Mouse (Mus musculus) CH12.LX (cell line): ENCODE results near the gene Ell2. TPM values are rescaled to one million over a fixed set of nuclear protein-coding genes. Genes with fewer than 3 reads are reported as not detected.
A peak's percentile ranks its signal among the peaks of the same experiment; 100 is the strongest.

ENCODE experiments used
- DNase-seq: peaks from one replicate; pipeline ENCODE4 v3.0.0-alpha.2; 2013; ENCODE audit errors: extremely low read depth
- H3K27ac ChIP-seq: 2 replicates; pipeline ENCODE4 v1.5.1; 2012; ENCODE audit warnings: low read depth, mild to moderate bottlenecking, control low read depth, moderate library complexity; ENCODE audit not compliant: insufficient read depth
- H3K27me3 ChIP-seq: replicated peaks from 2 replicates; pipeline ENCODE3; 2012; ENCODE audit warnings: inconsistent platforms
- H3K36me3 ChIP-seq, 2 experiments: replicated peaks in 1 of 2; 2 replicates each; pipeline versions ENCODE3 to v1.6.1; 2012; ENCODE audit warnings: inconsistent platforms in 1 of 2, low read length in 1 of 2, mild to moderate bottlenecking in 1 of 2, mixed read lengths in 1 of 2, moderate library complexity in 1 of 2; ENCODE audit not compliant: control insufficient read depth in 1 of 2, insufficient read depth in 1 of 2
- H3K4me1 ChIP-seq, 2 experiments: 2 replicates each; pipeline ENCODE4 v1.6.1; 2012; ENCODE audit warnings: inconsistent platforms in 1 of 2, moderate library complexity in 1 of 2; ENCODE audit not compliant: insufficient read depth in 2 of 2, control insufficient read depth in 1 of 2
- H3K4me2 ChIP-seq: 2 replicates; pipeline ENCODE4 v1.6.1; 2012; ENCODE audit warnings: low read depth, mild to moderate bottlenecking, control low read depth; ENCODE audit not compliant: poor library complexity, insufficient read depth, severe bottlenecking
- H3K4me3 ChIP-seq, 3 experiments: fragments of 150-350 bp in 1 of 3; sonication (generic) in 1 of 3; replicated peaks in 1 of 3; 2 replicates each; pipeline versions ENCODE3 to v1.5.1; 2011 to 2012; ENCODE audit warnings: low read depth in 2 of 3, low read length in 2 of 3, mild to moderate bottlenecking in 2 of 3, moderate library complexity in 2 of 3, control low read depth in 1 of 3, improper control_type of control experiment in 1 of 3, inconsistent platforms in 1 of 3, mixed read lengths in 1 of 3; ENCODE audit not compliant: poor library complexity in 1 of 3
- H3K79me2 ChIP-seq: replicated peaks from 2 replicates; pipeline ENCODE4 v1.6.1; 2012; ENCODE audit warnings: mild to moderate bottlenecking, moderate library complexity; ENCODE audit not compliant: control insufficient read depth, poor library complexity, insufficient read depth, severe bottlenecking; ENCODE audit errors: extremely low read depth
- H3K9ac ChIP-seq: 2 replicates; pipeline ENCODE4 v1.6.1; 2012; ENCODE audit warnings: low read depth, mild to moderate bottlenecking, control low read depth, moderate library complexity; ENCODE audit not compliant: insufficient read depth
- H3K9me3 ChIP-seq: replicated peaks from 2 replicates; pipeline ENCODE3; 2012; ENCODE audit warnings: low read length, inconsistent platforms, mixed read lengths
- BHLHE40 ChIP-seq: IDR thresholded peaks from 2 replicates; pipeline ENCODE4 v1.6.1; 2011; ENCODE audit warnings: mild to moderate bottlenecking, low read depth, low read length, improper control_type of control experiment
- CHD1 ChIP-seq: IDR thresholded peaks from 2 replicates; pipeline ENCODE4 v1.6.1; 2012; ENCODE audit warnings: low read depth, low read length, improper control_type of control experiment, inconsistent platforms
- CHD2 ChIP-seq: IDR thresholded peaks from 2 replicates; pipeline ENCODE4 v1.6.1; 2011; ENCODE audit warnings: low read length, improper control_type of control experiment
- CTCF ChIP-seq, 2 experiments: IDR thresholded peaks in 1 of 2; conservative IDR thresholded peaks in 1 of 2; 2 replicates each; pipeline ENCODE4 v1.5.1; 2011 to 2012; ENCODE audit warnings: low read depth in 2 of 2, low read length in 2 of 2, improper control_type of control experiment in 1 of 2, inconsistent platforms in 1 of 2, mild to moderate bottlenecking in 1 of 2, moderate library complexity in 1 of 2
- E2F4 ChIP-seq: IDR thresholded peaks from 2 replicates; pipeline ENCODE4 v1.6.1; 2011; ENCODE audit warnings: low read depth, low read length, improper control_type of control experiment; ENCODE audit not compliant: insufficient replicate concordance
- ELF1 ChIP-seq: IDR thresholded peaks from 2 replicates; pipeline ENCODE4 v1.6.1; 2014; ENCODE audit warnings: low read depth, mild to moderate bottlenecking, inconsistent platforms, low read length, improper control_type of control experiment
- ETS1 ChIP-seq: conservative IDR thresholded peaks from 2 replicates; pipeline ENCODE4 v1.6.1; 2012; ENCODE audit warnings: low read depth, mild to moderate bottlenecking, inconsistent platforms, low read length, improper control_type of control experiment, moderate library complexity
- GABPA ChIP-seq: IDR thresholded peaks from 2 replicates; pipeline ENCODE4 v1.6.1; 2012; ENCODE audit warnings: low read depth, low read length, improper control_type of control experiment, inconsistent platforms; ENCODE audit not compliant: insufficient replicate concordance
- HCFC1 ChIP-seq: IDR thresholded peaks from 2 replicates; pipeline ENCODE4 v1.6.1; 2012; ENCODE audit warnings: low read depth, mild to moderate bottlenecking, inconsistent platforms, low read length, improper control_type of control experiment
- JUN ChIP-seq: IDR thresholded peaks from 2 replicates; pipeline ENCODE4 v1.6.1; 2011; ENCODE audit warnings: low read depth, mild to moderate bottlenecking, low read length, improper control_type of control experiment, moderate library complexity; ENCODE audit not compliant: insufficient read depth
- JUND ChIP-seq: conservative IDR thresholded peaks from 2 replicates; pipeline ENCODE4 v1.6.1; 2011; ENCODE audit warnings: low read depth, low read length, improper control_type of control experiment
- KAT2A ChIP-seq: IDR thresholded peaks from 2 replicates; pipeline ENCODE4 v1.6.1; 2012; ENCODE audit warnings: low read length, improper control_type of control experiment, inconsistent platforms; ENCODE audit not compliant: insufficient replicate concordance
- MAFK ChIP-seq: IDR thresholded peaks from 2 replicates; pipeline ENCODE4 v1.6.1; 2011; ENCODE audit warnings: low read length, improper control_type of control experiment; ENCODE audit not compliant: insufficient replicate concordance
- MAX ChIP-seq: IDR thresholded peaks from 2 replicates; pipeline ENCODE4 v1.6.1; 2011; ENCODE audit warnings: low read length, improper control_type of control experiment
- MAZ ChIP-seq: IDR thresholded peaks from 2 replicates; pipeline ENCODE4 v1.6.1; 2012; ENCODE audit warnings: low read depth, mild to moderate bottlenecking, inconsistent platforms, low read length, improper control_type of control experiment, moderate library complexity
- MEF2A ChIP-seq: IDR thresholded peaks from 2 replicates; pipeline ENCODE4 v1.6.1; 2014; ENCODE audit warnings: low read depth, mild to moderate bottlenecking, inconsistent platforms, low read length, improper control_type of control experiment, borderline replicate concordance
- MYC ChIP-seq: IDR thresholded peaks from 2 replicates; pipeline ENCODE4 v1.6.1; 2011; ENCODE audit warnings: low read depth, mild to moderate bottlenecking, improper control_type of control experiment, low read length
- NELFE ChIP-seq: IDR thresholded peaks from 2 replicates; pipeline ENCODE4 v1.6.1; 2011; ENCODE audit warnings: low read depth, low read length, improper control_type of control experiment
- NRF1 ChIP-seq: IDR thresholded peaks from 2 replicates; pipeline ENCODE4 v1.6.1; 2014; ENCODE audit warnings: low read depth, mild to moderate bottlenecking, inconsistent platforms, low read length, improper control_type of control experiment, moderate library complexity
- PAX5 ChIP-seq: IDR thresholded peaks from 2 replicates; pipeline ENCODE4 v1.6.1; 2012; ENCODE audit warnings: low read length, inconsistent platforms, mixed read lengths
- POLR2A ChIP-seq: IDR thresholded peaks from 2 replicates; pipeline ENCODE4 v1.6.1; 2011; ENCODE audit warnings: low read depth, mild to moderate bottlenecking, improper control_type of control experiment, low read length
- POLR2AphosphoS2 ChIP-seq: IDR thresholded peaks from 2 replicates; pipeline ENCODE4 v1.6.1; 2011; ENCODE audit warnings: low read depth, low read length, improper control_type of control experiment
- RAD21 ChIP-seq: IDR thresholded peaks from 2 replicates; pipeline ENCODE4 v1.6.1; 2011; ENCODE audit warnings: low read depth, mild to moderate bottlenecking, low read length, improper control_type of control experiment, moderate library complexity
- RCOR1 ChIP-seq: conservative IDR thresholded peaks from 2 replicates; pipeline ENCODE4 v1.6.1; 2012; ENCODE audit warnings: low read depth, mild to moderate bottlenecking, inconsistent platforms, low read length, improper control_type of control experiment
- SIN3A ChIP-seq: IDR thresholded peaks from 2 replicates; pipeline ENCODE4 v1.6.1; 2012; ENCODE audit warnings: low read length, improper control_type of control experiment, inconsistent platforms
- SMC3 ChIP-seq: IDR thresholded peaks from 2 replicates; pipeline ENCODE4 v1.6.1; 2011; ENCODE audit warnings: low read depth, low read length, improper control_type of control experiment
- TBP ChIP-seq: conservative IDR thresholded peaks from 2 replicates; pipeline ENCODE4 v1.6.1; 2011; ENCODE audit warnings: low read depth, low read length, improper control_type of control experiment
- TCF12 ChIP-seq: IDR thresholded peaks from 2 replicates; pipeline ENCODE4 v1.6.1; 2014; ENCODE audit warnings: low read depth, mild to moderate bottlenecking, inconsistent platforms, low read length, improper control_type of control experiment
- UBTF ChIP-seq: IDR thresholded peaks from 2 replicates; pipeline ENCODE4 v1.6.1; 2012; ENCODE audit warnings: low read depth, mild to moderate bottlenecking, inconsistent platforms, low read length, improper control_type of control experiment, moderate library complexity
- USF1 ChIP-seq: IDR thresholded peaks from 2 replicates; pipeline ENCODE4 v1.6.1; 2014; ENCODE audit warnings: low read depth, mild to moderate bottlenecking, inconsistent platforms, low read length, improper control_type of control experiment
- USF2 ChIP-seq: conservative IDR thresholded peaks from 2 replicates; pipeline ENCODE4 v1.6.1; 2011; ENCODE audit warnings: low read depth, low read length, improper control_type of control experiment
- ZC3H11A ChIP-seq: IDR thresholded peaks from 2 replicates; pipeline ENCODE4 v1.6.1; 2012; ENCODE audit warnings: low read depth, mild to moderate bottlenecking, inconsistent platforms, low read length, improper control_type of control experiment
- ZKSCAN1 ChIP-seq: IDR thresholded peaks from 2 replicates; pipeline ENCODE4 v1.6.1; 2012; ENCODE audit warnings: low read depth, inconsistent platforms, low read length, improper control_type of control experiment, borderline replicate concordance
- ZMIZ1 ChIP-seq: IDR thresholded peaks from 2 replicates; pipeline ENCODE4 v1.6.1; 2012; ENCODE audit warnings: low read depth, mild to moderate bottlenecking, inconsistent platforms, low read length, improper control_type of control experiment
- ZNF384 ChIP-seq: IDR thresholded peaks from 2 replicates; pipeline ENCODE4 v1.6.1; 2012; ENCODE audit warnings: low read depth, low read length, improper control_type of control experiment, inconsistent platforms
- dilution Hi-C: fragments of 300-500 bp; cut with MboI; formaldehyde crosslinking; loops from 2 replicates; pipeline ENCODE4 v1.14.3; 2020; ENCODE audit warnings: low sequenced_read_pairs; ENCODE audit not compliant: extremely low pct_unique_long_range_greater_than_20kb, extremely low pct_ligation_motif_present
- in situ Hi-C: fragments of 300-500 bp; cut with MboI; formaldehyde crosslinking; loops from 3 replicates; pipeline ENCODE4 v1.14.3; 2019; ENCODE audit warnings: low sequenced_read_pairs, low pct_ligation_motif_present, low pct_unique_long_range_greater_than_20kb, mixed read lengths
- polyA plus RNA-seq: library from polyadenylated mRNA; unstranded; fragments of >175 nt; gene quantifications from 2 replicates; pipeline ENCODE4 v1.2.1, GENCODE M21; 2012; ENCODE audit warnings: low read depth; ENCODE audit not compliant: insufficient read length
- total RNA-seq, 2 experiments: library from RNA; depleted of rRNA; stranded (reverse); fragments of 300-350 nt in 1 of 2; fragments of >200 nt in 1 of 2; gene quantifications; 2 replicates each; pipeline ENCODE4 v1.2.3; 2012 to 2014

Ell2 gene
- total and polyA plus RNA-seq, 3 experiments, result 44.4 to 123 (median 50.9) TPM

DNA sequence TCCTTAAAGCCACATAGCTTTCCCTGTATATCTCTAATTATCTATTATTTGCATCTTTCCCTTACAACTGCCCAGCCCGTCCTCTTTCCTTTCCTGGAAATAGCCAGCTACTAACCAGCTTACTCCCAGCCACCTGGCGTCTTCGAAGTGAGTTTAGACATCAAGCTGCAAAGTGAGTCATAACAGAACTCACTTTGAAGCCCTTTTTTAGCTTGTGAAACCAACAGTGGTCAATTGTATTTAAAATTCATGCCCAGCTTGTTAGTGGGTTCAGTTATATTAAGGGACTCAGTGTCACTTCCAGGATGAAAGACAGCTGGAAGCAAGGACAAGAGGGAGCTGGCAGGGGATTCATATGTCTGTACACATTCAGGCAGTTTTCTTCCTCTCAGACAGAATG, 33.5 kb downstream of the Ell2 start (continued):
- TF ChIP-seq MAX (no peak), POLR2A (no peak), GABPA (no peak), ZNF384 (peak; percentile 69), ZMIZ1 (no peak; the same call in 1 of the 2 replicates), POLR2AphosphoS2 (no peak), MAFK (peak; percentile 86), KAT2A (no peak), JUN (peak; percentile 97), NRF1 (no peak), ZC3H11A (no peak), MAZ (0 out of 2 replicates have a peak, but pooled peaks have one; percentile 39), CTCF (conservative IDR thresholded peaks at IDR 0.05 in 1 of 2, IDR thresholded peaks at IDR 0.05 in 1 of 2; ENCODE audit: low read depth in 2 of 2, low read length in 2 of 2) (no peak), ETS1 (peak; percentile 95), PAX5 (no peak)

DNA sequence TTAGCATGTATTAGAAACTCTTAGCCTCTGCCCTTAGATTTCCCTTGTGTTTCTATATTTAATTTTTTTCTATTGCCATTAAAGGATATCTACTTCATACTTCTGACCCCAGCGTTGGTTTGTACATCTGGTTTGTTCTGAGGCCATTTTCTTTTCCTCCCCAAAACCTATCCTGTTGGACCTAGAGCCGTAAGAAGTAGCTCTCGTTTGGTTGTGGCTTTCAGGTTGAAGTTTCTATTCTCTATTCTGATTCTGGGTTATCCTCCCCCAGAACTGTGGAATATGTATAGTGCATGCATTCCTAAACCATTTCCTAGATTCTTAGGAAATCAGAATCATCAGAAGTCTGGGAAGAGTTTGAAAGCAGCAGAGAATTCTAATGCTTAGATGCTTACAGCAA, 34.6 kb downstream of the Ell2 start:
- DNase-seq, result no peak
- Histone ChIP-seq H3K27me3 (no peaks in the 10 kb centered on the region), H3K4me2 (peak overlapping the region; percentile 8), H3K79me2 (peaks cover 73% of the 10 kb centered on the region), H3K9ac (peak overlapping the region; percentile 51), H3K27ac (peak overlapping the region; percentile 50), H3K4me3 (no peak overlapping the region), H3K9me3 (no peaks in the 10 kb centered on the region), H3K4me1 (peaks cover 26 to 84% of the 10 kb centered on the region in 2 experiments), H3K36me3 (peaks cover 2 to 17% of the 10 kb centered on the region in 2 experiments)
- dilution Hi-C loops, result no loop called here
- in situ Hi-C loops, result loop anchor here (5.0 kb wide), 1 partner anchor 56 kb away; no protein-coding TSS in a partner anchor
- TF ChIP-seq MEF2A (peak; percentile 77), JUN (no peak), E2F4 (no peak), KAT2A (no peak), POLR2A (no peak; the same call in 1 of the 2 replicates), NRF1 (no peak), ZKSCAN1 (no peak), PAX5 (no peak), GABPA (no peak), HCFC1 (no peak), USF1 (no peak), ZC3H11A (no peak), SIN3A (no peak), USF2 (no peak), MYC (no peak), BHLHE40 (peak; percentile 39; the same call in 1 of the 2 replicates), MAX (no peak), ELF1 (no peak), RAD21 (no peak), UBTF (no peak), MAZ (no peak), POLR2AphosphoS2 (no peak), MAFK (no peak), CHD2 (0 out of 2 replicates have a peak, but pooled peaks have one; percentile 46), NELFE (no peak), SMC3 (no peak), CHD1 (no peak), TCF12 (no peak), TBP (no peak), RCOR1 (no peak), ETS1 (no peak), JUND (no peak), ZNF384 (no peak), CTCF (conservative IDR thresholded peaks at IDR 0.05 in 1 of 2, IDR thresholded peaks at IDR 0.05 in 1 of 2; ENCODE audit: low read depth in 2 of 2, low read length in 2 of 2) (no peak)
